Mouse (Mus musculus) ovary, postnatal 36 days (tissue): ENCODE results near the gene Spats2l.

Source experiments
- DNase-seq: peaks from one replicate; pipeline ENCODE4 v3.0.0; 2022; ENCODE audit warnings: low spot score, mixed read lengths

The Spats2l gene

DNA sequence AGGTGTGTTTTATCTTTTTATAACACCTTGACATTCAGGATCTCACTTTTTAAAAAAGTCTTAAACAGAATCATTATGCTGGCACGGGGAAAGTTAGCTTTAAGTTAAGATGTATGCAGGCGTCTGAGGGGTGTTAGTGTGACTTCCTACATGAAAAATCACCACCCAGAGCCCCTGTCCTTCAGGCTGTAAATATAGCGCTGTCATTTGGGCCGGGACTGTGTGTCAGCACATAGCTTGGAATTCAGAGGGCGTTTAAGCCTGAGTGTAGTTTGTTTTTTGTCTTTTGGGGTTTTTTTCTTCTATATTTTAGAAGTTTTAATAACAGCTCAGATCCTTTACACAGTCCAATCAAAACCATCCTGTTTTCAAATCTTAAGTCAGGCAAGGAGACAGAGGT lies 115.8 kb downstream of the Spats2l start:
- no peak for DNase-seq

DNA sequence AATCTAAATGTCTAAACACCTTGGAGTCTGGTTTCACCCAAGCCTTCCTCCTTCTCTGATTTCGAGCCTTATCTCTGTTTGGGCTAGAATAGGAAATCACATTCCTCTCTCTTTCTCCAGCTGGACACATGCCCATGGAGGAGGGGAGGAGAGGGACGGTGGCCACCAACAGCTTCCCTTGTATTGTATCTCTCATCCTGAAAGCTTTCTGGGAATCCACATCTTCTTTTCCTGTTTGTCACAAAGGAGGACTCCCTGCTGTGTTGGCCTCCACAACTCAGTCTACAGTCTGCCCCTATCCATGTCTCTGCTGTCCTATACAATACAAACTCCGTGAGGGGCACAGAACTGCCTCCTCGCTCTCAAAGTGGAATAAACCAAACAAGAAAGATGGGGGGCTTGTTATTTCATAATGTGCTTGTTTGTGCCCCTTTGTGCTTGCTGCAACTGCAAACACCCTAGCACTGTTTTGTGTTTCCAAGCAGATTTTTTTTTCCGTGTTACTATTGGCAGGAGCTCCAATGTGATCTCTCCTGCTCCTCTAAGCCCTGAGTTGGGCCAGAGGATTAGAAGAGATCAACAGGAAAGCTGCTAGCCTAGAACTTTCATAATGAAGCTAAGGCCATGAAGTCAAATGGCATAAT lies 116.4 kb downstream of the Spats2l start:
- DNase-seq: peak; percentile 39

DNA sequence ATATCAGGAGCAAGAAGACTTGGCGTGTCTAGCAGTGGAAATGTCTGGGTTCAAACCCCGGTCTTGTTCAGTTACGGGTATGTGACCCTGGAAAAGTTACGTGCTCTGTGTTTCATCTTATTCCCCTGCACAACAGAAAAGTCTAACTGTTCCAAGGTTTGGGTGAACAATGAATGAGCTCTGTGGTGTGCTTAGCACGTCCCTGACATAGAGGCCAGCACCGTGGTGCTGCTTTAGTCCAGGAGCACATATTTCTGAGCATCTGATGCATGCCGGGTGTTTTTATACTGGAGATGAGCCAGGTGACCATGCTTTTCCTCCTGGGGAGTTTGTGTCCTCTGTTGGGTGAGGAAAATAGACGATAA lies 116.9 kb downstream of the Spats2l start:
- DNase-seq: no peak

- no peak for DNase-seq
Measured at GRCm38 (mm10) chr1:57901494-57901893, 127.5 kb downstream of the Spats2l start.

DNA sequence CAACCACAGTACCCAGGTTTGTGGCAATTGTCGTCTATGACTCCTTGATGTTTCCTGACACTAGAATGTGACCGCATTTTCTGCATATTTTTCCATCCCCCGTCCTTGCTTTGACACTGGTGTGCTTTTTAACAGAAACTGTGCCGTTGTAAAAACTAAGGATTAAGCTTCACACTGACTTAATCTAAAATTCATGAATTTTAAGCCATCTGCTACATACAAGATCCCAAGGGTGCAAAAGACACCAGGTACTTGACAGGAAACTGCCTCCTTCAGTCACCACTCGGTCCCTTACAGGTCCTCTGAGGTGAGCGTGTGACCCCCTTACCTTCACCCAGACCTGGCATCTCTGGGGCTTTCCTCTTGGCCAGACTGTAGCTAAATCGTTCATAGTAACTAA lies 129.8 kb downstream of the Spats2l start:
- no peak for DNase-seq

- DNase-seq: no peak
Measured at GRCm38 (mm10) chr1:57905912-57906311, 131.9 kb downstream of the Spats2l start.

DNA sequence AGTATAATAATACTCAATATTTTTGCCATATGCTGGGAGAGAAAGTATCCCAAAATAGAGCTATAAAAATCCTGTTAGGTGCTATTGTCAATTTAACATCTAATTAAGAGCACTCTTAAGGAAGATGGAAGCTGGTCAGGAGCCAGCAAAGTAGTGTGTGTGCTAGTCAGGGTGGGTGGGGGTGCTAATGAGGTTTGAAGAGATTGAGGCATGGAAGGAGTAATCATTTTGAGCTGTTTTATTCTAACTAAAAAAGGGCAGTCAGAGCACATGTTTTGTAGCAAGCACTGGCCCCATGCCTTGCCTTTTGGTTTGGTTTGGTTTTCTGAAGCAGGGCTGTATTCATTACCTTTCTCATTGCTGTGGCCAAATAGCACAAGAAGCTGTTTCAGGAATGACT lies 132.3 kb downstream of the Spats2l start:
- DNase-seq: no peak

DNA sequence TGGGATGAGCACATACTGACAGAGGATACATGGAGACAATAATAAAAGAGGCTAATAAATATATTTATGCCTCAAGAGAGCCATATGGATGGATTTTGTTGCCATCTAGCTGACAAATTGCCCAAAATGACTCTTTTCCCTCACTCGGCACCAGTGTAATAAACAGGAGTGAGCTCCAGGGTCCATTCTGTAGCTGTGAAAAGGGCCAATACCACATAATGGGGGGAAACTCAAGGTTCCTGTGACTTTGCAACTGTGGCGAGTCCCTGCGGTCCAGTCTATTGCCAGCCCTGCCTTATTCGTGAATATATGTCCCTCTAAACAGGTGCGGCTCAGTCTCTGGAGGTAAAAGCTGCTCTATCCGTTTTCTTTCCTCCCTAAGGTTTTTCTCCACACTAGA lies 137.6 kb downstream of the Spats2l start:
- DNase-seq: no peak

DNA sequence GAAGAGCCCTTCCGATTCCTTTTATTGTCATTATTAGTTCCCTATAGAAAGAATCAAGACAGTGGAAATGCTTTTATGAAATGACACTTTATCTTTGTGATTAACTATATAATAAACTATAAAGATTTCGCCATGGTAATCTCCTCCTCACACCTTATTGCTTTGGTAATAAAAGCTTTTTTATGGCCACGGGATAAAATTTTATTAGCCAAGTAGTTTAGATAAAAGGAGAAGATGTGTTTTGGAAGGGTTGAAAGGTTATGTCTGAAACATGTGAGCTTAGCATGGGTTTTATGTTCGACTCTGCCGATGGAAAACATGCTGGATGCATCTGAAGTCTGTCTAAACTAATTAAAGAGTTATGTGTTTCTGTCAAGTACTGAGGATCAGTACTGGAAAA lies 143.4 kb downstream of the Spats2l start:
- no peak for DNase-seq

- DNase-seq: no peak
Measured at GRCm38 (mm10) chr1:57918567-57918966, 144.6 kb downstream of the Spats2l start.

- no peak for DNase-seq
Measured at GRCm38 (mm10) chr1:57934287-57934686, 160.3 kb downstream of the Spats2l start.

GRCm38 (mm10) chr1:57940691-57941090 lies 166.7 kb downstream of the Spats2l start:
- DNase-seq: no peak

DNA sequence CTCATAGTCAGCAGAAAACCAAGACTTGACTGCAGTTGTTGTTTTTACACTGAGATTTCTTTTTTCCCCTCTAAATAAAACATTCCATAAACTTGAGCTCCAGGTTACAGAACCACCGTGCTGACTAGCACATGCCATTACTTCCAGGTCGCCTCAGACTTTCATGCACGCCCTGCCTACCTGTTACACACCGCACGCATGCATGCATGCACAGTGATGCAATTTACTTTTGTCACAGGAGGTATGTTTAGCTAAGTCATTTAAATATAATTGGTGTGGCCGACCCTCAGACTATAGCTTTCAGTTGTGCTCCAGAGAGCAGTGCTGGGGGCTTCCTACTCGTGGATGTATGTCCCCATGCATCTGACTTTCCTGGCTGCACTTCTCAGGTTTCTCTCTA lies 167.1 kb downstream of the Spats2l start:
- no peak for DNase-seq

- DNase-seq: no peak
Measured at GRCm38 (mm10) chr1:57941734-57942133, 167.8 kb downstream of the Spats2l start.

- no peak for DNase-seq
Measured at GRCm38 (mm10) chr1:57942215-57942614, 168.3 kb downstream of the Spats2l start.

DNA sequence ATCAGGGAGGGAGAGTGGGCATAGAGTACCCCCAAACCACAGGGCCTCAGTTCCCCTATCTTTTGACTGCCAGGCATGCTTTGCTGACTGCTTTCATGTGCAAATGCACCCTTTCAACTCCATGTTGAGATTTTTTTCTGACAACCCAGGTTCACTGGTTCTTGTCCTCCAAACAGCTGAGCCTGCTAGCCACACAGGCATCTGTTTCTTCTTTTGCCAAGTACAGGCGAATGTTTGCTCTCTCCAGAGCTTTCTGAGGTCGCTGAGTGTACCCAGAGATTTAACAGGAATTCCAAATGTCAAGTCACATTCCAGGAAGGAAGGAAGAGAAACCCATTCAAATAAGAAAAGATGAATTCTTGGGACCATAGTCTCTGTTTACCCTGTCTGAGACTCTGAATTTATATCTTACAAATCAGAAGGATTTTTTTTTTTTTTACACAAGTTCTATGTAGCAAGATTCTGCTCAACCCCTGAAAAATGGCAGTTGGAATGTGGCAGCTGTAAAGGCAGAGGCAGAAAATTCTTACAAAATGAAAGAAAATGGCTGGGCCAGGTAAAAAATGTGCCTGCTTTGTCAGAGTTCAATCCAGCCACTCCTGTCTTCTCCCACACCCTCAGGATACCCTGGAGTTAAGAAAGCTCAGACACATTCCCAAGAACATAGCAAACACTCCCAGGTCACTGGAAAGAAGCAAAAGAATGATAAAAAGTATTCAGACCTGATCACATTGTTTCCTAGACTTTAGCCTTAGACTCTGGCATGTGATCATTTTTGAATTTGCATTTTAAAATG lies 173.8 kb downstream of the Spats2l start:
- no peak for DNase-seq

DNA sequence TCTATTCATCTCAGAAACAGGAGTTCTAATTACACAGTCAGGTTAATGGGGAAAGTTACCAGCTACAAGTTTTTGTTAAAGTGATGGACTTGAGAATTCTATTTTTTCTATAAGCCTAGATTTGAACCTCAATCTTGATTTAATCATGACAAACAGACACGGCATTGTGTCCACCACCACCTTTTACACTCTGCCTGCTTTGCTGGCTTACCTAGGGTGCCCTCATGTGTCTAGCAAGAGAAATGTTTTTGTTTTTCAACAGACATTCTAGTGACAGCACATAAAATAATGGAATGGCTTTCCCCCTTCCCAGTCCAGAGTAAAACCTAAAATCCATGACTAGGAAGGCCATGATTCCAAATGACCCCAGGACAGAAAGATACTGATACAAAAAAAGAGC lies 175.2 kb downstream of the Spats2l start:
- DNase-seq: no peak

DNA sequence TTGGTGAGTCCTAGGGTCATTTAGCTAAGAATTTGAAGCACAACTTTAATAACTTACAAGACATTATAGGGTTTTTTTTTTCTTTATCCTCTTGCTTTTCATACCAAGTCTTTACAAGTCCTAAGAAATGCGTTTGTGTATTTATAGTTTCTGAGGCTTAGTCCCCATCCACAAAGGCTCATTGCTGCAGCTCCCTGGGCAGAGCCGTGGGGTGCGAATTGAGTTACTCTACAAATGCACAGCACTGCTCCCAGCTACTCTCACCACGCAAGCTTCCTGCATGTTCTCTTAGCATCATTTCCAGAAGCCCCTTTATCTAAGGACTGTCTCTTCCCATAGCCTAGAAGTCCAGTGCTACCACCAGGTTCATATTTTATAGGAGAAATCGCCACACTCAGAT lies 175.8 kb downstream of the Spats2l start:
- DNase-seq: no peak

DNA sequence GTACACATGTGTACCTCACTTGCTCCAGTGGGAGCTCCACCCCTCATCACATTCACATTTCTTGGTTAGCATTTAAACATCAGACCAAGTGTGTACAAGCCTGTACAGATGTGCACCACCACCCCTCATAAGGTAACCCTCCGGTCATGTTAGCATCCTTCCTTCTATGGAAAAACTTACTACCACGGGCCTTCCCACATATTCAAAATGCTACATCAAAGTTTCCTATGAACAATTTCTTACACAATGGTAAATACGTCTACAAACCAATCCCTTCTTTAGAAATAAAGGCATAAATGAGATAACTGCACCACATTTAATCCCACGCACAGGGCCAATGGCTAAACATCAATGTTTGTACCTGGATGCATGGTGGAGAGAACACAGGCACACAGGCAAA lies 178.5 kb downstream of the Spats2l start:
- DNase-seq: no peak

- no peak for DNase-seq
Measured at GRCm38 (mm10) chr1:57953586-57954375, 179.8 kb downstream of the Spats2l start.

- no peak for DNase-seq
Measured at GRCm38 (mm10) chr1:57954376-57954765, 180.4 kb downstream of the Spats2l start.

GRCm38 (mm10) chr1:57955774-57956173 lies 181.8 kb downstream of the Spats2l start:
- no peak for DNase-seq
